Mouse (Mus musculus): ENCODE measurements at regions not wholly inside any gene's neighbourhood (a gene's known extent, or its start where the extent isn't known, plus 50 kb on each side); places are given as distances from the start of the nearest gene placed in this dataset.

DNA sequence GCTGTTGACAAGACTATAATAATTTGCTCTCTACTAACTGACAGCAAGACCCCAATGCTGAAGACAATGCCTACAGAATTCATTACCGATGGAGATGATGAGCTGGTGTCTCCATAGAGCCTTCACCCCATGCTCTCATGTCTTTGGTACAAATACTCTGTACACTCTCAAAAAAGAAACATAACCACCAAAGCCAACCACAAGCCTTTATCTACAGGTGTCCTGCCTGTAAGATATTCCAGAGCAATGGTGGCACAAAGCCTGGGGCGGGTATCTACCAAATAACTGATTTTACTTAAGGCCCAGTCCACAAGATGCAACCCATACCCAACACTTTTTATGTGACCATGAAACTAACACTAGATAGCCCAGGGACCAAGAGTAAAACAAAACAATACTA is 273.1 kb downstream of the Rpl36a-ps1 start:
- Histone ChIP-seq H3K36me3 (ENCODE audit: control insufficient read depth, insufficient read depth) (no peaks in the 10 kb centered on the region), H3K27me3 (ENCODE audit: control insufficient read depth, insufficient read depth, insufficient read length) (no peaks in the 10 kb centered on the region), H3K4me3 (no peak overlapping the region), H3K4me2 (ENCODE audit: low read depth) (no peak overlapping the region), H3ac (ENCODE audit: control insufficient read depth, insufficient read length) (no peak overlapping the region), H3K79me2 (ENCODE audit: control insufficient read depth, insufficient read depth) (no peaks in the 10 kb centered on the region)
- TF ChIP-seq E2F4 (IDR thresholded peaks at IDR 0.05; ENCODE audit: insufficient read depth) (no peak), TCF3 (IDR thresholded peaks at IDR 0.05; ENCODE audit: insufficient read length, low read depth) (no peak), MYOG (IDR thresholded peaks at IDR 0.05; ENCODE audit: control insufficient read depth in 1 of 3, insufficient read depth in 1 of 3, insufficient read length in 2 of 3, low read depth in 2 of 3) (no peak), USF1 (IDR thresholded peaks at IDR 0.05; ENCODE audit: low read depth) (no peak), MAX (IDR thresholded peaks at IDR 0.05; ENCODE audit: low read depth) (no peak), CEBPB (IDR thresholded peaks at IDR 0.05; ENCODE audit: insufficient read depth, poor library complexity, severe bottlenecking) (no peak), SRF (IDR thresholded peaks at IDR 0.05; ENCODE audit: control insufficient read depth, insufficient read length, low read depth) (no peak), MYOD1 (IDR thresholded peaks at IDR 0.05; ENCODE audit: control insufficient read depth in 1 of 3, insufficient read length in 2 of 3, low read depth in 2 of 3) (no peak), POLR2A (IDR thresholded peaks at IDR 0.05; ENCODE audit: insufficient read length, low read depth) (no peak), REST (IDR thresholded peaks at IDR 0.05; ENCODE audit: insufficient read depth, insufficient read length) (no peak), POLR2AphosphoS2 (IDR thresholded peaks at IDR 0.05; ENCODE audit: insufficient read length, low read depth) (no peak), TCF12 (IDR thresholded peaks at IDR 0.05; ENCODE audit: insufficient read depth, poor library complexity, severe bottlenecking) (no peak)

GRCm38 (mm10) chr14:98708045-98708444 is 286.1 kb downstream of the Rpl36a-ps1 start:
- no peaks in the 10 kb centered on the region for H3K79me2 ChIP-seq (ENCODE audit: control insufficient read depth, insufficient read depth)
- no peak overlapping the region for H3ac ChIP-seq (ENCODE audit: control insufficient read depth, insufficient read length)
- no peak overlapping the region for H3K4me3 ChIP-seq
- TF ChIP-seq MAX (IDR thresholded peaks at IDR 0.05; ENCODE audit: low read depth) (no peak), SRF (IDR thresholded peaks at IDR 0.05; ENCODE audit: control insufficient read depth, insufficient read length, low read depth) (no peak), REST (IDR thresholded peaks at IDR 0.05; ENCODE audit: insufficient read depth, insufficient read length) (no peak), CEBPB (IDR thresholded peaks at IDR 0.05; ENCODE audit: insufficient read depth, poor library complexity, severe bottlenecking) (no peak), POLR2AphosphoS2 (IDR thresholded peaks at IDR 0.05; ENCODE audit: insufficient read length, low read depth) (no peak), POLR2A (IDR thresholded peaks at IDR 0.05; ENCODE audit: insufficient read length, low read depth) (no peak), USF1 (IDR thresholded peaks at IDR 0.05; ENCODE audit: low read depth) (no peak), TCF3 (IDR thresholded peaks at IDR 0.05; ENCODE audit: insufficient read length, low read depth) (no peak), E2F4 (IDR thresholded peaks at IDR 0.05; ENCODE audit: insufficient read depth) (no peak), MYOD1 (IDR thresholded peaks at IDR 0.05; ENCODE audit: control insufficient read depth in 1 of 3, insufficient read length in 2 of 3, low read depth in 2 of 3) (no peak), MYOG (IDR thresholded peaks at IDR 0.05; ENCODE audit: control insufficient read depth in 1 of 3, insufficient read depth in 1 of 3, insufficient read length in 2 of 3, low read depth in 2 of 3) (no peak), TCF12 (IDR thresholded peaks at IDR 0.05; ENCODE audit: insufficient read depth, poor library complexity, severe bottlenecking) (no peak)
- no peaks in the 10 kb centered on the region for H3K27me3 ChIP-seq (ENCODE audit: control insufficient read depth, insufficient read depth, insufficient read length)
- no peaks in the 10 kb centered on the region for H3K36me3 ChIP-seq (ENCODE audit: control insufficient read depth, insufficient read depth)
- no peak overlapping the region for H3K4me2 ChIP-seq (ENCODE audit: low read depth)

DNA sequence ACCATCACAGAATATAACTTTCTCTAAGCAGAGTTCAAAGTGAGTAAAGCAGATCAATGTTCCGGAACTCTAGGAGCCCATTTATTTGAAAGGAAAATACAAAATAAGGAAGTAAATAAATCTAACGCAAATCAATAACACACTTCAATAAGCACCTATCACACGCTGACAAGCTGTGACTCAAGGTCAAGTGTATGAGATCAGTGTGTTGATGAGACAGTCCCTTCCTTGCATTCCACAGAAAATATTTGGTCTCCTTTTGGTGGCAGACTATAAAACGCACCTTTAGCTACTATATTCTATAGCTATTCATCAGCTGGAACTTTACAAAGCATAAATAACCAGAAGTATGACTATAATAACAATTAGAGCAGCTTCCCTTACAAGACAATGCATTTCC is 286.5 kb downstream of the Rpl36a-ps1 start:
- Histone ChIP-seq H3K27me3 (ENCODE audit: control insufficient read depth, insufficient read depth, insufficient read length) (no peaks in the 10 kb centered on the region), H3ac (ENCODE audit: control insufficient read depth, insufficient read length) (no peak overlapping the region), H3K79me2 (ENCODE audit: control insufficient read depth, insufficient read depth) (no peaks in the 10 kb centered on the region), H3K4me2 (ENCODE audit: low read depth) (no peak overlapping the region), H3K36me3 (ENCODE audit: control insufficient read depth, insufficient read depth) (no peaks in the 10 kb centered on the region), H3K4me3 (no peak overlapping the region)
- no peak for TF ChIP-seq REST (IDR thresholded peaks at IDR 0.05; ENCODE audit: insufficient read depth, insufficient read length)
- TF ChIP-seq E2F4 (IDR thresholded peaks at IDR 0.05; ENCODE audit: insufficient read depth): no peak
- no peak for TF ChIP-seq MAX (IDR thresholded peaks at IDR 0.05; ENCODE audit: low read depth)
- no peak for TF ChIP-seq USF1 (IDR thresholded peaks at IDR 0.05; ENCODE audit: low read depth)

GRCm38 (mm10) chr14:98703289-98703688 is 290.8 kb downstream of the Rpl36a-ps1 start:
- TF ChIP-seq MAX (IDR thresholded peaks at IDR 0.05; ENCODE audit: low read depth): no peak
- no peak for TF ChIP-seq MYOD1 (IDR thresholded peaks at IDR 0.05; ENCODE audit: control insufficient read depth in 1 of 3, insufficient read length in 2 of 3, low read depth in 2 of 3)
- no peak for TF ChIP-seq TCF3 (IDR thresholded peaks at IDR 0.05; ENCODE audit: insufficient read length, low read depth)
- H3K27me3 ChIP-seq (ENCODE audit: control insufficient read depth, insufficient read depth, insufficient read length): no peaks in the 10 kb centered on the region
- H3K4me3 ChIP-seq: no peak overlapping the region
- no peak overlapping the region for H3K4me2 ChIP-seq (ENCODE audit: low read depth)
- no peaks in the 10 kb centered on the region for H3K79me2 ChIP-seq (ENCODE audit: control insufficient read depth, insufficient read depth)
- no peaks in the 10 kb centered on the region for H3K36me3 ChIP-seq (ENCODE audit: control insufficient read depth, insufficient read depth)
- H3ac ChIP-seq (ENCODE audit: control insufficient read depth, insufficient read length): no peak overlapping the region

- Histone ChIP-seq H3K4me3 (no peak overlapping the region), H3K4me2 (ENCODE audit: low read depth) (no peak overlapping the region), H3ac (ENCODE audit: control insufficient read depth, insufficient read length) (no peak overlapping the region), H3K27me3 (ENCODE audit: control insufficient read depth, insufficient read depth, insufficient read length) (no peaks in the 10 kb centered on the region), H3K36me3 (ENCODE audit: control insufficient read depth, insufficient read depth) (no peaks in the 10 kb centered on the region), H3K79me2 (ENCODE audit: control insufficient read depth, insufficient read depth) (no peaks in the 10 kb centered on the region)
- no peak for TF ChIP-seq MYOD1 (IDR thresholded peaks at IDR 0.05; ENCODE audit: control insufficient read depth in 1 of 3, insufficient read length in 2 of 3, low read depth in 2 of 3)
- TF ChIP-seq REST (IDR thresholded peaks at IDR 0.05; ENCODE audit: insufficient read depth, insufficient read length): no peak
- TF ChIP-seq MYOG (IDR thresholded peaks at IDR 0.05; ENCODE audit: control insufficient read depth in 1 of 3, insufficient read depth in 1 of 3, insufficient read length in 2 of 3, low read depth in 2 of 3): no peak
- no peak for TF ChIP-seq CEBPB (IDR thresholded peaks at IDR 0.05; ENCODE audit: insufficient read depth, poor library complexity, severe bottlenecking)
- TF ChIP-seq POLR2AphosphoS2 (IDR thresholded peaks at IDR 0.05; ENCODE audit: insufficient read length, low read depth): no peak
- no peak for TF ChIP-seq TCF3 (IDR thresholded peaks at IDR 0.05; ENCODE audit: insufficient read length, low read depth)
- TF ChIP-seq TCF12 (IDR thresholded peaks at IDR 0.05; ENCODE audit: insufficient read depth, poor library complexity, severe bottlenecking): no peak
- TF ChIP-seq POLR2A (IDR thresholded peaks at IDR 0.05; ENCODE audit: insufficient read length, low read depth): no peak
- no peak for TF ChIP-seq E2F4 (IDR thresholded peaks at IDR 0.05; ENCODE audit: insufficient read depth)
- TF ChIP-seq MAX (IDR thresholded peaks at IDR 0.05; ENCODE audit: low read depth): no peak
- no peak for TF ChIP-seq SRF (IDR thresholded peaks at IDR 0.05; ENCODE audit: control insufficient read depth, insufficient read length, low read depth)
- no peak for TF ChIP-seq USF1 (IDR thresholded peaks at IDR 0.05; ENCODE audit: low read depth)
Observed at GRCm38 (mm10) chr14:98656533-98656932, 337.6 kb downstream of the Rpl36a-ps1 start.

Data from myocyte (in vitro differentiated cells).